Mouse (Mus musculus) olfactory bulb, adult 2 months (tissue): ENCODE data around the gene Prdx5.

Source experiments
- CTCF ChIP-seq: fragments of 200-500 bp; IDR thresholded peaks from 2 replicates; pipeline ENCODE4 v1.5.1; 2012; ENCODE audit warnings: low read depth, mild to moderate bottlenecking, low read length, moderate library complexity; ENCODE audit not compliant: insufficient read depth
- POLR2A ChIP-seq: fragments of 200-500 bp; IDR thresholded peaks from 2 replicates; pipeline ENCODE4 v1.6.1; 2012; ENCODE audit warnings: mild to moderate bottlenecking, low read depth, low read length, moderate library complexity; ENCODE audit not compliant: insufficient read depth

- TF ChIP-seq CTCF = no peak
- no peak; the same call in 1 of the 2 replicates for TF ChIP-seq POLR2A
Measured at GRCm38 (mm10) chr19:6950613-6951153, 40.8 kb upstream of the Prdx5 start.
